Mouse (Mus musculus): ENCODE data around the gene Fam221b. TPM values are rescaled to one million over a fixed set of nuclear protein-coding genes. Genes with fewer than 3 reads are reported as not detected.

Gene Fam221b
- total and polyA plus RNA-seq, 2 experiments from 2014 or later, result 1.4 TPM; not detected in 1

DNA sequence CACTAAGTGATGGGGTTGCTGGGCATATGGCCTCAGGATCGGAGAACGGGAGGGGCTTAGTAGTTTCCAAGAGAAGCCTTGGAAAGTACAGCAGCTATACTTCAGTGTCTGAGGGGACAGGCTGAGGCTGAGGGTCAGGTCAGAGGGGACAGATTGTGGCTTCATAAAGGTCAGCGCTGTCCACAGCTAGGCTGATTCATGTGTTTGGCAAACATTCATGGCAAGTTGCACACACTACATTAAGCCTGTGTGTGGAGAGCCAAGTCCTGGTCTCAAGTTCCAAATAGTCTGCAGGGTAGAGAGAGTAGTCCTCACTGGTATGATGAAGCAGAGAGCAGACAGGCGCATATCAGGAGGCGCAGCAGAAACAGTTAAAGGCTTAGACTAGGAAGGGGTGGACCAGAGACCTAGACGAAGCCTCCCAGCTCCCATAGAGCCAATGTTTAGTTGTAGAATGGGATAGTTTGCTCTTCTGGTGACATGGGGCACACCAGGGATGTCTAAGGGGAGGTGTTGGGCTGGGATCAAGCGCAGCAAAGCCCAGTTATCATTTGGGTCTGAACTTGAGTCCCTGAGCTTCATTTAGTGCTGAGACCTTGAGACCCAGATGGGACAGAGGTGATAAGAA is 10.6 kb upstream of the Fam221b start:
- H3K9me3 ChIP-seq (ENCODE audit: low read length), result no peaks in the 10 kb centered on the region
- peaks cover 67% of the 10 kb centered on the region for H3K36me3 ChIP-seq (ENCODE audit: insufficient read depth, low read length)
- WGBS, result 89% methylated on average over 7 of the region's 7 CpGs

GRCm38 (mm10) chr4:43678541-43678940 is 9.6 kb upstream of the Fam221b start:
- peaks cover 72% of the 10 kb centered on the region for H3K36me3 ChIP-seq (ENCODE audit: insufficient read depth, low read length)
- no peak overlapping the region for H3K9ac ChIP-seq (replicated peaks; ENCODE audit: low read length)
- no peak overlapping the region for H3K4me2 ChIP-seq (ENCODE audit: low read depth, low read length)
- DNase-seq (ENCODE audit: low spot score) (no peak), ATAC-seq (no peak)
- TF ChIP-seq CTCF (IDR thresholded peaks at IDR 0.05; ENCODE audit: low read depth), result no peak
- no peaks in the 10 kb centered on the region for H3K27me3 ChIP-seq (ENCODE audit: insufficient read depth, low read length)
- 87% methylated on average over 6 of the region's 6 CpGs for whole genome bisulfite sequencing
- no peaks in the 10 kb centered on the region for H3K9me3 ChIP-seq (ENCODE audit: low read length)
- no peak overlapping the region for H3K4me3 ChIP-seq (ENCODE audit: low read length)
- no peaks in the 10 kb centered on the region for H3K4me1 ChIP-seq (ENCODE audit: insufficient read depth, low read length)
- H3K27ac ChIP-seq, result no peak overlapping the region

More for the DNA sequence above, 10.6 kb upstream of the Fam221b start:
- DNase-seq (ENCODE audit: low spot score), result no peak
- TF ChIP-seq CTCF (IDR thresholded peaks at IDR 0.05; ENCODE audit: low read depth), result no peak
- no peak for ATAC-seq
- Histone ChIP-seq H3K9ac (replicated peaks; ENCODE audit: low read length) (no peak overlapping the region), H3K27me3 (ENCODE audit: insufficient read depth, low read length) (no peaks in the 10 kb centered on the region), H3K4me3 (ENCODE audit: low read length) (no peak overlapping the region), H3K27ac (no peak overlapping the region), H3K4me2 (ENCODE audit: low read depth, low read length) (no peak overlapping the region), H3K4me1 (ENCODE audit: insufficient read depth, low read length) (no peaks in the 10 kb centered on the region)

GRCm38 (mm10) chr4:43675608-43676007 is 6.7 kb upstream of the Fam221b start:
- Histone ChIP-seq H3K9me3 (ENCODE audit: low read length) (no peaks in the 10 kb centered on the region), H3K4me1 (ENCODE audit: insufficient read depth, low read length) (peaks cover 9% of the 10 kb centered on the region), H3K9ac (replicated peaks; ENCODE audit: low read length) (no peak overlapping the region), H3K4me2 (ENCODE audit: low read depth, low read length) (no peak overlapping the region), H3K36me3 (ENCODE audit: insufficient read depth, low read length) (peaks cover 51% of the 10 kb centered on the region), H3K4me3 (ENCODE audit: low read length) (no peak overlapping the region), H3K27ac (no peak overlapping the region), H3K27me3 (ENCODE audit: insufficient read depth, low read length) (no peaks in the 10 kb centered on the region)
- TF ChIP-seq CTCF (IDR thresholded peaks at IDR 0.05; ENCODE audit: low read depth), result no peak
- DNase-seq (ENCODE audit: low spot score), result no peak
- ATAC-seq, result no peak
- 76% methylated on average over 4 of the region's 4 CpGs for WGBS

- H3K36me3 ChIP-seq (ENCODE audit: insufficient read depth, low read length), result peaks cover 49% of the 10 kb centered on the region
- H3K9me3 ChIP-seq (ENCODE audit: low read length), result no peaks in the 10 kb centered on the region
- no peak for TF ChIP-seq CTCF (IDR thresholded peaks at IDR 0.05; ENCODE audit: low read depth)
- DNase-seq (ENCODE audit: low spot score) (no peak), ATAC-seq (no peak)
- no peak overlapping the region for H3K27ac ChIP-seq
- H3K27me3 ChIP-seq (ENCODE audit: insufficient read depth, low read length), result no peaks in the 10 kb centered on the region
- WGBS, result 74% methylated on average over 5 of the region's 5 CpGs
- H3K9ac ChIP-seq (replicated peaks; ENCODE audit: low read length), result no peak overlapping the region
- H3K4me2 ChIP-seq (ENCODE audit: low read depth, low read length), result no peak overlapping the region
- H3K4me3 ChIP-seq (ENCODE audit: low read length), result no peak overlapping the region
- peaks cover 15% of the 10 kb centered on the region for H3K4me1 ChIP-seq (ENCODE audit: insufficient read depth, low read length)
These were observed 6.0 kb upstream of the Fam221b start for GRCm38 (mm10) chr4:43674974-43675373.

- TF ChIP-seq CTCF (IDR thresholded peaks at IDR 0.05; ENCODE audit: low read depth), result no peak
- Histone ChIP-seq H3K4me3 (ENCODE audit: low read length) (no peak overlapping the region), H3K27me3 (ENCODE audit: insufficient read depth, low read length) (no peaks in the 10 kb centered on the region), H3K4me1 (ENCODE audit: insufficient read depth, low read length) (peaks cover 18% of the 10 kb centered on the region), H3K9me3 (ENCODE audit: low read length) (no peaks in the 10 kb centered on the region), H3K36me3 (ENCODE audit: insufficient read depth, low read length) (peaks cover 46% of the 10 kb centered on the region), H3K27ac (no peak overlapping the region), H3K9ac (replicated peaks; ENCODE audit: low read length) (no peak overlapping the region), H3K4me2 (ENCODE audit: low read depth, low read length) (no peak overlapping the region)
- WGBS, result 79% methylated on average over 8 of the region's 8 CpGs
- DNase-seq (ENCODE audit: low spot score) (no peak), ATAC-seq (no peak)
These were observed 4.8 kb upstream of the Fam221b start for GRCm38 (mm10) chr4:43673703-43674102.

DNA sequence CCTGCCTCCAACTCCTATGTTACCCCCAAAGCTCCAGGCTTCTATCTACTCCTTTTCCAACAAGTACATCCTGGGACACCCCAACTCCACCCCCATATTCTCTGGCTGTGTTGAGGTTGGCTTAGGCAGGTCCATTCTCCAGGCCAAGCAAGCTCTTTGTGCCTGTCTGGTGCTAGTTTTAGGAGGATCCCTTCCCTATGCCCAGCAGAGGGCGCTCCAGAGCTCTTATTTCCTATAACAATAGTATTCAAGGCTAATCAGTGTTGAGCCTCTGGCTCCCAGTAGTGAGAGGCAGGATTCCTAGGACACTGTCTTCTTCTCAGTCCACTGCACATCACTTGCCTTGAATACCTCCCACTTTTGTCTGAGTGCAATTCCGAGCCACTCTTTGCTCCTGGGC is 3.1 kb upstream of the Fam221b start:
- 5% methylated on average over 2 of the region's 2 CpGs for WGBS
- Histone ChIP-seq H3K9me3 (ENCODE audit: low read length) (no peaks in the 10 kb centered on the region), H3K4me1 (ENCODE audit: insufficient read depth, low read length) (peaks cover 18% of the 10 kb centered on the region), H3K36me3 (ENCODE audit: insufficient read depth, low read length) (peaks cover 31% of the 10 kb centered on the region), H3K27me3 (ENCODE audit: insufficient read depth, low read length) (no peaks in the 10 kb centered on the region), H3K27ac (no peak overlapping the region), H3K9ac (replicated peaks; ENCODE audit: low read length) (no peak overlapping the region), H3K4me2 (ENCODE audit: low read depth, low read length) (peak overlapping the region; percentile 93; the same call in 1 of the 2 replicates), H3K4me3 (ENCODE audit: low read length) (no peak overlapping the region)
- peak; percentile 87 for TF ChIP-seq CTCF (IDR thresholded peaks at IDR 0.05; ENCODE audit: low read depth)
- peak; percentile 95 for DNase-seq (ENCODE audit: low spot score)
- ATAC-seq, result peak; percentile 13; the same call in 1 of the 2 replicates

DNA sequence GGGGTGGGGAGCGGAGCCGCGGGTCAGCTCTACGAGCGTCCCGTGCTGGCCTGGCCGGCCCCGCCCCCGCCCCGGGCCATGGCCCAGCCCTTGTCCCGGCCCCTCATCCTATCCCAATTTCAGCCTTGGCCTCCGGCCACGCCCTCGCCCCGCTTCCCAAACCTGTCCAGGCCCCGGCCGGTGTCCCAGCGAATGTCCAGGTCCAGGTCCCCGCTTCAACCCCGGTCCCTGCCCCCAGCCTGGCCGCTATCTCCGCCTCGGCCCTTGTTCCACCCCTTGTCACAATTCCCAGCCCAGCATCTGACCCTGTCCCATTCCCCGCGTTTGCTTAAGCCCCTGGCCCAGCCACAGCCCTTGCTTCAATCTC is 466 bp upstream of the Fam221b start:
- no peak for TF ChIP-seq CTCF (IDR thresholded peaks at IDR 0.05; ENCODE audit: low read depth)
- Histone ChIP-seq H3K36me3 (ENCODE audit: insufficient read depth, low read length) (peaks cover 4% of the 10 kb centered on the region; the same call in 1 of the 2 replicates), H3K4me3 (ENCODE audit: low read length) (peak overlapping the region; percentile 89), H3K9me3 (ENCODE audit: low read length) (no peaks in the 10 kb centered on the region), H3K4me2 (ENCODE audit: low read depth, low read length) (peak overlapping the region; percentile 93), H3K4me1 (ENCODE audit: insufficient read depth, low read length) (peaks cover 18% of the 10 kb centered on the region), H3K9ac (replicated peaks; ENCODE audit: low read length) (peak overlapping the region; percentile 96), H3K27me3 (ENCODE audit: insufficient read depth, low read length) (peaks cover 6% of the 10 kb centered on the region; the same call in 1 of the 2 replicates), H3K27ac (peak overlapping the region; percentile 75)
- under 1% methylated on average over 14 of the region's 25 CpGs for WGBS
- DNase-seq (ENCODE audit: low spot score) (no peak), ATAC-seq (no peak)

All from hindbrain, postnatal 0 days (tissue).